Mouse (Mus musculus) G1E-ER4 (cell line): ENCODE data around the gene Hyal3. TPM values are rescaled to one million over a fixed set of nuclear protein-coding genes. Genes with fewer than 3 reads are reported as not detected.

Experiments used
- GATA1 ChIP-seq: IDR thresholded peaks from one replicate; pipeline ENCODE4 v1.8.0; 2012; ENCODE audit warnings: low read length, inconsistent platforms
- polyA plus RNA-seq: library from polyadenylated mRNA; stranded (reverse); fragments of >175 nt; gene quantifications from 2 replicates; pipeline ENCODE4 v1.2.3, GENCODE M21; 2012

The Hyal3 gene
- 0.06 and 0.45 TPM in 2 replicates for polyA plus RNA-seq

GRCm38 (mm10) chr9:107580501-107581317 lies at the start of gene Hyal3:
Hyal3 (plus strand) TSS chr9:107580818.
- TF ChIP-seq GATA1 = no peak

- no peak for TF ChIP-seq GATA1
These were observed 46.7 kb upstream of the Hyal3 start, which contains the start of gene Tmem115 for GRCm38 (mm10) chr9:107533791-107534407. Tmem115 (plus strand) TSS chr9:107533945.

GRCm38 (mm10) chr9:107534408-107535202 lies 46.0 kb upstream of the Hyal3 start:
- no peak for TF ChIP-seq GATA1

- TF ChIP-seq GATA1 = no peak
These were observed 42.4 kb upstream of the Hyal3 start for GRCm38 (mm10) chr9:107538231-107538630.

- TF ChIP-seq GATA1 = no peak
These were observed 41.9 kb upstream of the Hyal3 start for GRCm38 (mm10) chr9:107538711-107539110.

GRCm38 (mm10) chr9:107539940-107540339 lies 40.7 kb upstream of the Hyal3 start:
- no peak for TF ChIP-seq GATA1

- no peak for TF ChIP-seq GATA1
These were observed 40.2 kb upstream of the Hyal3 start for GRCm38 (mm10) chr9:107540420-107540819.

- no peak for TF ChIP-seq GATA1
These were observed 39.6 kb upstream of the Hyal3 start for GRCm38 (mm10) chr9:107541005-107541404.

GRCm38 (mm10) chr9:107541474-107542351 lies 38.9 kb upstream of the Hyal3 start, which contains the start of the genes Cyb561d2 and Nprl2:
Cyb561d2 (minus strand) TSS chr9:107542193.
Nprl2 (plus strand) TSS chr9:107542226.
- TF ChIP-seq GATA1 = no peak

GRCm38 (mm10) chr9:107542352-107542686 lies 38.3 kb upstream of the Hyal3 start:
- TF ChIP-seq GATA1 = no peak

GRCm38 (mm10) chr9:107542721-107543120 lies 37.9 kb upstream of the Hyal3 start:
- no peak for TF ChIP-seq GATA1

- TF ChIP-seq GATA1 = no peak
These were observed 37.3 kb upstream of the Hyal3 start for GRCm38 (mm10) chr9:107543299-107543698.

- no peak for TF ChIP-seq GATA1
These were observed 36.4 kb upstream of the Hyal3 start for GRCm38 (mm10) chr9:107544196-107544700.

GRCm38 (mm10) chr9:107544729-107545128 lies 35.9 kb upstream of the Hyal3 start:
- no peak for TF ChIP-seq GATA1

- no peak for TF ChIP-seq GATA1
These were observed 35.4 kb upstream of the Hyal3 start for GRCm38 (mm10) chr9:107545199-107545598.
